Comparison of ENCODE assay signal across 20 mouse cellular contexts in genomic region chr19:40220878-40221277, GRCm38 (mm10). TPM values are rescaled to one million over a fixed set of nuclear protein-coding genes. Genes with fewer than 3 reads are reported as not detected.
"Had no signal": no experiment of that assay in that cellular context is flagged by ENCODE, and none has a peak within 500 bp of the region (broad histone marks: within the 10 kb centered on the region; RNA-seq: fewer than 3 reads in every experiment).

No protein-coding gene starts in this region.

- DNase-seq: lung, adult 2 months; lung, postnatal 14 days; lung, postnatal 36 days; right cerebral cortex, postnatal 14 days; thymus, adult 2 months; thymus, postnatal 25 days; thymus, postnatal 4 days had no signal

- H3K27me3 ChIP-seq: lung, embryonic 15.5 days; megakaryocyte, embryonic 14.5 days; midbrain, embryonic 13.5 days; midbrain, embryonic 15.5 days; neural tube, embryonic 12.5 days; stomach, embryonic 15.5 days had no signal

- H3K4me1 ChIP-seq: lung, embryonic 15.5 days; midbrain, embryonic 13.5 days; midbrain, embryonic 15.5 days; neural tube, embryonic 12.5 days; stomach, embryonic 15.5 days had no signal

- H3K36me3 ChIP-seq: lung, embryonic 15.5 days; midbrain, embryonic 13.5 days; midbrain, embryonic 15.5 days; neural tube, embryonic 12.5 days; stomach, embryonic 15.5 days had no signal

- H3K27ac ChIP-seq: lung, embryonic 15.5 days; macrophage; midbrain, embryonic 13.5 days; midbrain, embryonic 15.5 days; neural tube, embryonic 12.5 days; stomach, embryonic 15.5 days had no signal

- H3K4me2 ChIP-seq: lung, embryonic 15.5 days; midbrain, embryonic 11.5 days; midbrain, embryonic 13.5 days; midbrain, embryonic 15.5 days; neural tube, embryonic 12.5 days; stomach, embryonic 15.5 days had no signal

- H3K9ac ChIP-seq: lung, embryonic 15.5 days; midbrain, embryonic 13.5 days; midbrain, embryonic 15.5 days; neural tube, embryonic 12.5 days; stomach, embryonic 15.5 days had no signal

- H3K4me3 ChIP-seq: lung, embryonic 15.5 days; megakaryocyte, embryonic 14.5 days; midbrain, embryonic 13.5 days; midbrain, embryonic 15.5 days; neural tube, embryonic 12.5 days; stomach, embryonic 15.5 days had no signal

- H3K9me3 ChIP-seq: lung, embryonic 15.5 days; megakaryocyte, embryonic 14.5 days; midbrain, embryonic 13.5 days; midbrain, embryonic 15.5 days; neural tube, embryonic 12.5 days; stomach, embryonic 15.5 days had no signal

- ATAC-seq: lung, postnatal 0 days; midbrain, embryonic 13.5 days; midbrain, embryonic 15.5 days had no signal

RNA-seq across cellular contexts. Expression of gene Cyp2c70, which starts 33.7 kb away (rescaled TPM):
- polyA plus RNA-seq: lung, embryonic 15.5 days; lung, postnatal 0 days; macrophage; midbrain, embryonic 11.5 days; midbrain, embryonic 13.5 days; midbrain, embryonic 15.5 days; midbrain, postnatal 0 days; neural tube, embryonic 12.5 days; neural tube, embryonic 14.5 days; spleen, adult 2 months; urinary bladder, adult 2 months had no signal
